Mouse (Mus musculus): ENCODE measurements around the gene Rorc. TPM values are rescaled to one million over a fixed set of nuclear protein-coding genes. Genes with fewer than 3 reads are reported as not detected.

The Rorc gene
- total and polyA plus RNA-seq, 3 experiments: 0.47 to 1.2 (median 1.2) TPM

DNA sequence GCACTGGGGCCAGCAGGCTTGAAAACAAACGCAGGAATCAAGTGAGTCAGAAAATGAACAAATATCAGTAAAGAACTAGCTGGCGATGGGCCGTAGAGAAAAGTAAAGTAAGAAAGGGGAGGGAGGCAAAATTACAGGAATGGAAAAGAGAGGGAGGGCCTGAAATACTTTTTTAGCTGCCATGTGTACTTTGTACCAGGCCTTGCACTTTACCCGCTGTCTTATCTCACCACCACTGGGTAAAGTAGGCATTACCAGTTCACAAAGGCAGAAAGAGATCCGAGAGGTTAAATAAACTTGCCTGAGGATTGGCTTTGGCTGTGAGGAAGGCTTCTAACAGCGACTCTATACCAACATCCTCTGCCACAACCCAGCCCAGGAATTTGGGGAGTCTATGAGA lies 5.1 kb upstream of the Rorc start:
- TF ChIP-seq ZMIZ1 (IDR thresholded peaks at IDR 0.05; ENCODE audit: low read depth, low read length) (no peak), NELFE (IDR thresholded peaks at IDR 0.05; ENCODE audit: low read depth, low read length) (0 out of 2 replicates have a peak, but pooled peaks have one; percentile 1)

DNA sequence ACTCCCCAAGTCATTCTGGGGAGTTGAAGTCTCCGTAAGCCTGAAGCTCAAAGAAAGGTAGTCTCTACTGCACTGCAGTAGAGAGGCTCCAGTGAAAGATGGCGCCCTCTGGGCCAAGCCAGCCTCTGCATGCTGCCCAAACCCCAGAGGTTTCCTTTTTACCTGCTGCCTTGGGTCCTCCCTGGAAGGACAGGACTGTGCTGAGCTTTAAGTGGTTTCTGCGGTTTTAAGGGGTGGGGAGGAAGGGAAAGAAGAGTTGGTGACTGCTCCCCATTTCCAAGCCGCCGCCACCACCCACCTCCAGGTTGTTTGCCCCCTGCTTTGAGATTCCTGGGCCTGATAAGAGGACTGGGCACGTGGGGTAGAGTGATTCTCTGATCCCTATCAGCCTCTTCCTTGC lies 4.0 kb upstream of the Rorc start:
- TF ChIP-seq USF2 (conservative IDR thresholded peaks at IDR 0.05; ENCODE audit: low read depth, low read length) (no peak), GABPA (IDR thresholded peaks at IDR 0.05; ENCODE audit: insufficient replicate concordance, low read depth, low read length) (no peak), HCFC1 (IDR thresholded peaks at IDR 0.05; ENCODE audit: low read depth, low read length) (no peak), NRF1 (IDR thresholded peaks at IDR 0.05; ENCODE audit: low read depth, low read length) (no peak), MEF2A (IDR thresholded peaks at IDR 0.05; ENCODE audit: borderline replicate concordance, low read depth, low read length) (no peak), CHD2 (IDR thresholded peaks at IDR 0.05; ENCODE audit: low read length) (no peak), E2F4 (IDR thresholded peaks at IDR 0.05; ENCODE audit: insufficient replicate concordance, low read depth, low read length) (no peak), JUND (conservative IDR thresholded peaks at IDR 0.05; ENCODE audit: low read depth, low read length) (no peak)
- Histone ChIP-seq H3K9me3 (replicated peaks; ENCODE audit: low read length) (peaks cover 4% of the 10 kb centered on the region), H3K27me3 (replicated peaks) (no peaks in the 10 kb centered on the region), H3K4me3 (replicated peaks in 1 of 3; ENCODE audit: low read depth in 2 of 3, low read length in 2 of 3, poor library complexity in 1 of 3) (no peak overlapping the region), H3K4me1 (ENCODE audit: control insufficient read depth in 1 of 2, insufficient read depth in 2 of 2) (peaks cover under 1 to 18% of the 10 kb centered on the region in 2 experiments; a peak in 3 of 4 replicates), H3K4me2 (ENCODE audit: insufficient read depth, low read depth, poor library complexity, severe bottlenecking) (no peak overlapping the region), H3K36me3 (replicated peaks in 1 of 2; ENCODE audit: control insufficient read depth in 1 of 2, insufficient read depth in 1 of 2, low read length in 1 of 2) (peaks cover 0 to 6% of the 10 kb centered on the region in 2 experiments), H3K9ac (ENCODE audit: insufficient read depth, low read depth) (no peak overlapping the region), H3K79me2 (replicated peaks; ENCODE audit: control insufficient read depth, extremely low read depth, insufficient read depth, poor library complexity, severe bottlenecking) (no peaks in the 10 kb centered on the region), H3K27ac (ENCODE audit: insufficient read depth, low read depth) (no peak overlapping the region)
- DNase-seq (ENCODE audit: extremely low read depth): no peak
- dilution Hi-C loops (cut with MboI; ENCODE audit: extremely low pct_ligation_motif_present, extremely low pct_unique_long_range_greater_than_20kb, low sequenced_read_pairs) (no loop called here), in situ Hi-C loops (cut with MboI; ENCODE audit: low pct_ligation_motif_present, low pct_unique_long_range_greater_than_20kb, low sequenced_read_pairs) (no loop called here)

More for the DNA sequence above, 5.1 kb upstream of the Rorc start:
- in situ Hi-C loops (cut with MboI; ENCODE audit: low pct_ligation_motif_present, low pct_unique_long_range_greater_than_20kb, low sequenced_read_pairs): no loop called here
- H3K79me2 ChIP-seq (replicated peaks; ENCODE audit: control insufficient read depth, extremely low read depth, insufficient read depth, poor library complexity, severe bottlenecking): no peaks in the 10 kb centered on the region
- peaks cover 0 to 11% of the 10 kb centered on the region in 2 experiments for H3K36me3 ChIP-seq (replicated peaks in 1 of 2; ENCODE audit: control insufficient read depth in 1 of 2, insufficient read depth in 1 of 2, low read length in 1 of 2)
- no peak overlapping the region for H3K4me3 ChIP-seq (replicated peaks in 1 of 3; ENCODE audit: low read depth in 2 of 3, low read length in 2 of 3, poor library complexity in 1 of 3)
- H3K27me3 ChIP-seq (replicated peaks): no peaks in the 10 kb centered on the region
- dilution Hi-C loops (cut with MboI; ENCODE audit: extremely low pct_ligation_motif_present, extremely low pct_unique_long_range_greater_than_20kb, low sequenced_read_pairs): no loop called here
- no peak overlapping the region for H3K9ac ChIP-seq (ENCODE audit: insufficient read depth, low read depth)
- no peak overlapping the region for H3K27ac ChIP-seq (ENCODE audit: insufficient read depth, low read depth)
- peaks cover 0 to 12% of the 10 kb centered on the region in 2 experiments; a peak in 2 of 4 replicates for H3K4me1 ChIP-seq (ENCODE audit: control insufficient read depth in 1 of 2, insufficient read depth in 2 of 2)
- no peak for DNase-seq (ENCODE audit: extremely low read depth)
- H3K9me3 ChIP-seq (replicated peaks; ENCODE audit: low read length): peaks cover 10% of the 10 kb centered on the region
- no peak overlapping the region for H3K4me2 ChIP-seq (ENCODE audit: insufficient read depth, low read depth, poor library complexity, severe bottlenecking)

DNA sequence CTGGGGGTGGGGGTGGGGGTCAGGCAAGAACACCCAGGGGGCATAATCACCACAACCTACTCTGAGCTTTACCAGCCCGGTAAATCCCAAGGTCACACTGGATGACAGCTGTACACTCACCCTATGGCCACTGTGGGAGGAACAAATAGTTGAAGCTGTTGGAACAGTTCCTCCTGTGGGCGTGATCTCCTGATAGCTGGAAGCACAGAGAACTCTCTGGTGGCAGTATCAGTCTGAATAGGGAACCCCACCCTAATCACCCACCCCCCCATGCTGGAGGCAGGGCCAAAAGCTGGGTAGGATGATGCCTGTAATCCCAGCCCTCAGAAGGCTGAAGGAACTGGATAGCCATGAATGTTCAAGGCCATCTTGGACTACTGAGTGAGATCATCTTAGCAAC lies 2.9 kb upstream of the Rorc start:
- TF ChIP-seq MYC (IDR thresholded peaks at IDR 0.05; ENCODE audit: low read depth, low read length) (no peak), MAX (IDR thresholded peaks at IDR 0.05; ENCODE audit: low read length) (no peak), ELF1 (IDR thresholded peaks at IDR 0.05; ENCODE audit: low read depth, low read length) (no peak), SMC3 (IDR thresholded peaks at IDR 0.05; ENCODE audit: low read depth, low read length) (no peak), ZMIZ1 (IDR thresholded peaks at IDR 0.05; ENCODE audit: low read depth, low read length) (no peak), MEF2A (IDR thresholded peaks at IDR 0.05; ENCODE audit: borderline replicate concordance, low read depth, low read length) (no peak), JUN (IDR thresholded peaks at IDR 0.05; ENCODE audit: insufficient read depth, low read depth, low read length) (no peak), CHD1 (IDR thresholded peaks at IDR 0.05; ENCODE audit: low read depth, low read length) (no peak), KAT2A (IDR thresholded peaks at IDR 0.05; ENCODE audit: insufficient replicate concordance, low read length) (no peak)
- Histone ChIP-seq H3K9ac (ENCODE audit: insufficient read depth, low read depth) (no peak overlapping the region), H3K79me2 (replicated peaks; ENCODE audit: control insufficient read depth, extremely low read depth, insufficient read depth, poor library complexity, severe bottlenecking) (no peaks in the 10 kb centered on the region), H3K27me3 (replicated peaks) (no peaks in the 10 kb centered on the region), H3K4me3 (replicated peaks in 1 of 3; ENCODE audit: low read depth in 2 of 3, low read length in 2 of 3, poor library complexity in 1 of 3) (no peak overlapping the region), H3K9me3 (replicated peaks; ENCODE audit: low read length) (no peaks in the 10 kb centered on the region), H3K36me3 (replicated peaks in 1 of 2; ENCODE audit: control insufficient read depth in 1 of 2, insufficient read depth in 1 of 2, low read length in 1 of 2) (no peaks in the 10 kb centered on the region), H3K4me1 (ENCODE audit: control insufficient read depth in 1 of 2, insufficient read depth in 2 of 2) (peaks cover 9 to 29% of the 10 kb centered on the region in 2 experiments), H3K27ac (ENCODE audit: insufficient read depth, low read depth) (no peak overlapping the region), H3K4me2 (ENCODE audit: insufficient read depth, low read depth, poor library complexity, severe bottlenecking) (no peak overlapping the region)
- in situ Hi-C loops (cut with MboI; ENCODE audit: low pct_ligation_motif_present, low pct_unique_long_range_greater_than_20kb, low sequenced_read_pairs): no loop called here
- no peak for DNase-seq (ENCODE audit: extremely low read depth)
- dilution Hi-C loops (cut with MboI; ENCODE audit: extremely low pct_ligation_motif_present, extremely low pct_unique_long_range_greater_than_20kb, low sequenced_read_pairs): no loop called here
